Mouse (Mus musculus) embryonic fibroblast, embryonic 13.5 days (primary cell): ENCODE results near the gene Uba7.

Source experiments
- CTCF ChIP-seq: IDR thresholded peaks from 2 replicates; pipeline ENCODE4 v1.5.1; 2011; ENCODE audit warnings: mild to moderate bottlenecking, control low read depth, low read length, moderate library complexity, borderline replicate concordance; ENCODE audit not compliant: insufficient read depth
- POLR2A ChIP-seq: IDR thresholded peaks from 2 replicates; pipeline ENCODE4 v1.6.1; 2011; ENCODE audit warnings: low read depth, mild to moderate bottlenecking, control low read depth, low read length, moderate library complexity

- TF ChIP-seq CTCF: no peak
- no peak for TF ChIP-seq POLR2A
Observed at GRCm38 (mm10) chr9:107928169-107928568, 47.1 kb upstream of the Uba7 start, which contains the start of gene Actl11.
